Mouse (Mus musculus) Patski (cell line): Measurements from ENCODE around the gene Gm47985. TPM values are rescaled to one million over a fixed set of nuclear protein-coding genes. Genes with fewer than 3 reads are reported as not detected.
"Not testable (repeated sequence)": the region's sequence is repeated elsewhere in the genome, so short reads cannot be mapped to it uniquely, and the experiment has no call there.

Experiments
- ATAC-seq: fragments of 100-300 bp; one replicate; pipeline ENCODE4 v1.8.0; 2021
- CTCF ChIA-PET: fragments of 350-600 bp; sonication (Branson Sonifier 250); formaldehyde crosslinking; loops from one replicate; lab custom pipeline; 2022; ENCODE audit warnings: inconsistent platforms; lab: Charles Lee
- POLR2A ChIA-PET: fragments of 350-600 bp; sonication (Branson Sonifier 250); formaldehyde crosslinking; loops from one replicate; lab custom pipeline; 2022; ENCODE audit warnings: antibody characterized with exemption, inconsistent platforms; lab: Charles Lee
- DNase-seq: peaks from one replicate; pipeline ENCODE4 v3.0.0-alpha.2; 2011; ENCODE audit warnings: low read depth, low spot score
- H3K27me3 ChIP-seq: fragments of 371-371 bp; one replicate; pipeline ENCODE4 v1.5.1; 2021
- CTCF ChIP-seq: fragments of 100-300 bp; IDR thresholded peaks from one replicate; pipeline ENCODE4 v1.5.1; 2021
- in situ Hi-C: fragments of 300-500 bp; cut with MboI; formaldehyde crosslinking; loops from 3 replicates; pipeline ENCODE4 v1.11.1; 2018; ENCODE audit warnings: low pct_unique_long_range_greater_than_20kb, mixed read lengths
- polyA plus RNA-seq: library from polyadenylated mRNA; unstranded; gene quantifications from one replicate; pipeline ENCODE4 v1.2.3, GENCODE M21; 2021

The Gm47985 gene
- polyA plus RNA-seq, result not detected

- DNase-seq, ATAC-seq: not testable (repeated sequence)
Observed at GRCm38 (mm10) chr1:151182266-151182665, at the start of gene Gm47985. Gene Gm47985 (plus strand): TSS chr1:151182537.

GRCm38 (mm10) chr1:151132686-151133085 lies 49.7 kb upstream of the Gm47985 start:
- no peaks in the 10 kb centered on the region for H3K27me3 ChIP-seq
- CTCF ChIA-PET, result no interaction called here
- TF ChIP-seq CTCF, result no peak
- in situ Hi-C loops, result no loop called here
- no peak for ATAC-seq
- POLR2A ChIA-PET, result no interaction called here
- DNase-seq, result no peak

More at GRCm38 (mm10) chr1:151182266-151182665, at the start of gene Gm47985:
- H3K27me3 ChIP-seq, CTCF ChIA-PET, in situ Hi-C loops, POLR2A ChIA-PET: not testable (repeated sequence)

DNA sequence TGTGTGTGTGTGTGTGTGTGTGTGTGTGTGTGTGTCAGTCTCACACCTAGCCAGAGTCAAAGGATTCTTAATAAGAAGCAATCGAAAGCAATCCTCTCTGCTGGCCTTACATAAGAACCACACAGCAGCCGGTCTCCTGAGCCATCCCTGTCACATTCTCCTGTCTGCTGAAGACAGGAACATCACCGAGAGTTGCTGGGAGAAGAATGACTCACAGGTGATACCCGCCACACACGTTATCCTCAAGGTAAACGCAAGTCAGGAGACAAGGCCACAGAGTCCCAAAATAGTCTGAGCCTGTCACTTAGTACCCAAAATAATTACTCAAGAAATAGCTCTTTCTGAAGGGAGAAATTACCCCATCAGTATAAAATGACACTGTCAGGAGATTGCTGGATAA lies 43.9 kb upstream of the Gm47985 start:
- TF ChIP-seq CTCF, result no peak
- in situ Hi-C loops, result no loop called here
- POLR2A ChIA-PET, result interaction anchor here (0.8 kb wide), 1 partner anchor 19 kb away, joined by 3 read pairs; no protein-coding TSS in a partner anchor
- H3K27me3 ChIP-seq, result no peaks in the 10 kb centered on the region
- DNase-seq (no peak), ATAC-seq (no peak)
- CTCF ChIA-PET, result interaction anchor here (1.5 to 2.8 kb wide), 2 partner anchors 9 to 25 kb away, joined by 4 to 10 read pairs; no protein-coding TSS in a partner anchor

- in situ Hi-C loops, result no loop called here
- ChIA-PET CTCF (interaction anchor here (1.3 to 2.3 kb wide), 2 partner anchors 10 to 17 kb away, joined by 3 to 9 read pairs; no protein-coding TSS in a partner anchor), POLR2A (interaction anchor here (0.7 kb wide), 1 partner anchor 229 kb away, joined by 4 read pairs; no protein-coding TSS in a partner anchor)
- DNase-seq, result no peak
- H3K27me3 ChIP-seq, result no peaks in the 10 kb centered on the region
- no peak for ATAC-seq
- TF ChIP-seq CTCF, result no peak
Observed at GRCm38 (mm10) chr1:151140956-151141355, 41.4 kb upstream of the Gm47985 start.

GRCm38 (mm10) chr1:151144471-151145146 lies 37.7 kb upstream of the Gm47985 start:
- DNase-seq (no peak), ATAC-seq (no peak)
- ChIA-PET CTCF (interaction anchor here (0.8 kb wide), 1 partner anchor 10 kb away, joined by 3 read pairs; no protein-coding TSS in a partner anchor), POLR2A (no interaction called here)
- H3K27me3 ChIP-seq, result no peaks in the 10 kb centered on the region
- no peak for TF ChIP-seq CTCF
- in situ Hi-C loops, result no loop called here

- ATAC-seq (no peak), DNase-seq (no peak)
- TF ChIP-seq CTCF, result no peak
- in situ Hi-C loops, result no loop called here
- ChIA-PET CTCF (interaction anchor here (2.2 kb wide), 1 partner anchor 9 kb away, joined by 10 read pairs; no protein-coding TSS in a partner anchor), POLR2A (no interaction called here)
- no peaks in the 10 kb centered on the region for H3K27me3 ChIP-seq
Observed at GRCm38 (mm10) chr1:151147801-151148200, 34.5 kb upstream of the Gm47985 start.

- ChIA-PET POLR2A (no interaction called here), CTCF (interaction anchor here (0.8 to 1.5 kb wide), 2 partner anchors 14 to 19 kb away, joined by 3 to 5 read pairs; no protein-coding TSS in a partner anchor)
- no peak for TF ChIP-seq CTCF
- DNase-seq, result no peak
- in situ Hi-C loops, result no loop called here
- H3K27me3 ChIP-seq, result no peaks in the 10 kb centered on the region
- no peak for ATAC-seq
Observed at GRCm38 (mm10) chr1:151150211-151150610, 32.1 kb upstream of the Gm47985 start.

DNA sequence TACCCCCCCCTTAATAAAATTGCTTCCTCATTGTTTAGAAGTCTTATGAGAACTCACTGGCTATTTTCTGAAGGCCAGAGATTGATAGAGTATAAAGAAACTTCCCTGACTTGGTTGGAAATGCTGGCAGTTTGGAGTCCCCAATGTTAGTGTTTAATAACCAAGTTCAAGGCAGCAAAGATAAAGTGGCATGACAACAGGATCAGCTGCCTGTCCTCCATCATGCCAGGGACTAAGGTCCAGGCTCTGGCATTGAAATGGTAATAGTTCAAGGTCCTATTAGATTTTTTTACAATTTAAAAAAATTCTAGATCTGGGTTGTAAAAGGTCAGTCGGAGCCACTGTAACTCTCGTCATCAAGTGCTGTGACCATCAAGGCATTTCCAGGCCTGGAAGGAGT lies 31.2 kb upstream of the Gm47985 start:
- in situ Hi-C loops, result no loop called here
- no peak for DNase-seq
- POLR2A ChIA-PET, result no interaction called here
- CTCF ChIA-PET, result no interaction called here
- ATAC-seq, result no peak
- no peak for TF ChIP-seq CTCF
- no peaks in the 10 kb centered on the region for H3K27me3 ChIP-seq

DNA sequence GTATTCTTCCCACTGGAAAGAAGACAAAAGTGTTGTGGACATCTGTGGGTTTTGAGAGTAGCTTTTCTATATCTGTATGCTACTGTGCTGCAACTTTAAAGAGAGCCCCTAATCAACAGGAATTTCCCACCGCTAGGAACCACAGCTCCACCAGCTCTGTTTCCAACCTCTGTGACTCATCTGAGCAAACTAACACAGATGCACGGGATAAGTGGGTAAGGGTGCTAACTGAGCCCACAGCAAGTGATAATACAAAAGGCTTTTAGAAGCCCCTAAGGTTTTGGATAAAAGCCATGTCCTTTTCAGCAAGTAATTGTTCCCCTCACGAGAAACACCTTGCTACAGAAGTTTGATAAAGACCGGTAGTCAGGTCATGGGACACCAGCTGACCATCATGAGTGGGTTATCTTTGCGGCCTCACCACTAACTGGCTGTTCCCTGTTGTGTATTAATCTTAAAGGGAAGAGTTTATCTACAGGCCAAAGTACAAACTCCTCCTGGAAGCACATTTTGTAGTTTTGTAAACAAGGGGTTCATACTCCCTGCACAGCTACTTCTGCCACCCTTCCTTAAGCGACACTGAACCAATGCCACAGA lies 29.2 kb upstream of the Gm47985 start:
- H3K27me3 ChIP-seq, result no peaks in the 10 kb centered on the region
- POLR2A ChIA-PET, result no interaction called here
- no peak for ATAC-seq
- no peak for DNase-seq
- TF ChIP-seq CTCF, result no peak
- in situ Hi-C loops, result no loop called here
- CTCF ChIA-PET, result interaction anchor here (1.6 kb wide), 1 partner anchor 14 kb away, joined by 5 read pairs; no protein-coding TSS in a partner anchor

GRCm38 (mm10) chr1:151154131-151154530 lies 28.2 kb upstream of the Gm47985 start:
- POLR2A ChIA-PET, result not testable (repeated sequence)

DNA sequence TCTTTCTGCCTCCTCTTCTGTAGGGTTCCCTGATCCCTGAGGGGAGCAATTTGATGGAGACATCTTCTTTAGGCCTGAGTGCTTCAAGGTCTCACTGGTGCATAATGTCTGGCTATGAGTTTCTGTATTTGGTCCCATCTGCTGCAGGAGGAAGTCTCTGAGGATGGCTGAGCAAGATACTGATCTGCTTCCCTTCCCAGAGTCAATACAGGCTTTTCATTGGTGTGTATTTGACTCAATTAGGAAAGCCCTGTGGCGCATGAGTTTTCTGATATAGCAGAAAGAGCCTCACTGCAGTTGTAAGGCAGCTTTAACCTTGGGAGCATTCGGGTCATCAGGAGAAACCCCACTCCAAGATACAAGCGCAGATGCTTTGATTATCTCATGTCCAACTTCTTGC lies 26.2 kb upstream of the Gm47985 start:
- ChIA-PET CTCF (interaction anchor here (1.0 to 1.3 kb wide), 2 partner anchors 64 to 78 kb away, joined by 3 to 4 read pairs; no protein-coding TSS in a partner anchor), POLR2A (interaction anchor here (1.0 kb wide), 1 partner anchor 187 kb away, joined by 8 read pairs; no protein-coding TSS in a partner anchor)
- DNase-seq, result no peak
- no peak for ATAC-seq
- no peaks in the 10 kb centered on the region for H3K27me3 ChIP-seq
- in situ Hi-C loops, result loop anchor here (5.0 kb wide), 1 partner anchor 186 kb away; the partner anchor contains the start of gene Ivns1abp
- no peak for TF ChIP-seq CTCF

More at GRCm38 (mm10) chr1:151154131-151154530, 28.2 kb upstream of the Gm47985 start:
- CTCF ChIA-PET, result interaction anchor here (1.2 to 1.5 kb wide), 2 partner anchors 9 to 25 kb away, joined by 3 read pairs; no protein-coding TSS in a partner anchor
- in situ Hi-C loops, H3K27me3 ChIP-seq, ATAC-seq, DNase-seq: not testable (repeated sequence)
